Mouse (Mus musculus): ENCODE results near the gene Taok1.
"Not testable (repeated sequence)": the region's sequence is repeated elsewhere in the genome, so short reads cannot be mapped to it uniquely, and the experiment has no call there.

Gene Taok1

DNA sequence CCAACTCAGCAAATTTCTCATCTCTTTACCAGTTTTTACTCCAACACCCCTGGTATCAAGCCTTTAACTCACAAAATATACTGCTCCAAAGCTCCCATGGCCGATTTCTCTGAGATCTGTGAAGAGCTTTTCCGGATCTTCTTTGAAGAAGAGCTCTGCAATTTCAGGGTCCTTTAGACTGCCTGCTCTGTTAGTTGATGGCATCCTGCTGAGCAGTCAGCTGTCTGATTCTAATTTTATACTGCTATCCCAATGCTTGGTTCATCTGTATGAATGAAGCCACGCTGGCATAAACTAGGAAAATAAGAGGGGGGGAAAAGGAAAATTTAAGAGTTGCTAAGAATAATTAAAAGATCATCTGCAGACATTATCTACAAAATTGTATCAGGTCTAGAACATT, 22.4 kb downstream of the Taok1 start:
- no peak for DNase-seq (ENCODE audit: low read depth in 2 of 2, low spot score in 2 of 2)

DNA sequence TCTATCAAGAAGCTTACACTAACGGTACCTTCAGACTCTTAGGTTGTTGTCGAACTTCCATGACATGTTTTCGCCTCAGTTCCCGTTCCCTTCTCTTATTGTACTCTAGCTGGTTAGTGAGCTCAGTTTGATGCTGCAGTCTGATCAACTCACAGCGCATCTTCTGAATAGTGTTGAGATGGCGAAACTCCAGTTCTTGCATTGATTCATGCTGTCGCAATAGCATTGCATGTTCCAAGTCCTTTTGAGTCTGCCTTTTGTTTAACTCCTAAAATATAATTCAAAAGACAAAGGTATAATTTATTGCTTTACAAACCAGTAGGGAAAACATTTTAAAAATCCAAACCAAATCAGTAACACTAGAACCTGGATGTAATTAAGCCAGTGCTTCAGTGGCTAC, 62.4 kb downstream of the Taok1 start:
- DNase-seq (ENCODE audit: low read depth in 2 of 2, low spot score in 2 of 2): no peak

DNA sequence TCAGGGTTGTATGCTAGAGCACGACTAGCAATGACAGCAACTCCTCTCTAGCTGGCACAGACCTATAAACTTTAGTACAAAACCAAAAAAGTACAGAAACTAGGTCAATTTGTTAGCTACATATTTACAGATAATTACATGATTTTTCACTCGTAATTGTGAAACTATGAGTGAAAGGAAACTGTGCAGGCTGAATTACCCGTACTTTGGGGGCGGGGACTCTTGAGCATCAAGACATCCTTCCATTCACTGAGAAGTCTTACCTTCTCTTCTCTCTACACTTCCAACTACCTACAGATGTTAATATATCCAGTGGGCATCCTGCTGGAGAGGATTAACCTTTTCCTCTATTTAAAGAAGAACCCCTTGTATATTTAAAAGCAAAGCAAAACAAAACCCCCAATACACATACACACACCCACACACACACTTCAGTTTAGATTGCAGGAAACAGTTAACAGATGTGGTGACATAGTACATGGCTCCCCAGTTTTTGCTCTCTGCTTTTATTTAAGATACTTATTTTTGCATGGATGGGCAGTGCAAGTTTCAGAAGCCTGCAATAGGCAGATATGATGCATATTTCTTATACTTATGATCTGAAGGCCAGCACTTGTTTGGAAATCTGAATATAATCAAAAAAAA, 75.3 kb downstream of the Taok1 start:
- no peak for DNase-seq (ENCODE audit: low read depth in 2 of 2, low spot score in 2 of 2)

DNA sequence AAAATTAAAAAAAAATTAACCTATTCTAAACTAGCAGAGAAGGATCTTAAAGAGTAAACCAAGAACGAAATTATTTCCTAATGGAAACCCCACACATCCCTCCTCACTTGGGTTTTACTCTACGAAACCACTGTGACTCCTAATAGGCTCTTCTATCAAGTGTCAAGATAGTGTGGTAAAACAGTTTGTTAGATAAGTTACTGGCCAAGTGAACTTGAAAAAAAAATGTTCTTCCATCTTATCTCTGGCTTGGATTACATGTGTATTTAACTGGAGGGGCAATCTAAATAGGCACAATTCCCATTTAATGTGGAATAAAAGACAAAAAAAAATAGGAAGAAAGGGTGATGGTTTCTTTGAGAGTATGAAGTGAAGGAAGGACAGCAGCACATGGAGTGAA, 76.8 kb downstream of the Taok1 start:
- DNase-seq (ENCODE audit: low read depth in 2 of 2, low spot score in 2 of 2): no peak

DNA sequence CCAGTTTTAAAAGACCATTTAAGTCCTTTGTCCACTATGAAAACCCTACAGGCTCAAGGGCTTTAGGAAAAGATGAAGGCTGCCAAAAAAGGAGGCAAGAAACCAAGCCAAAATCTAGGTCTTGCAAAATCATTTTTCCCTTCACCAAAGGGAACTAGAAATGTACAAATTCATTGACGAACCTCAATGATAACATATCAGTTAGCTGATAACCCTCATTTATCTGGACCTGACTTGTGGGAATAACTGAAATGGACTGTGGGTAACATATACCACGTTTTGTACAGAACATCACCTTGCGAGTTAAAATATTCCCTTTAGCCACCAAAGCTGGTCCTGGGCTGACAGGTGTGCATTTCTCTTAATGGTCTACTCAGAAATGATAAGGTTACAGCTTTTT, 78.0 kb downstream of the Taok1 start:
- no peak for DNase-seq (ENCODE audit: low read depth in 2 of 2, low spot score in 2 of 2)

DNA sequence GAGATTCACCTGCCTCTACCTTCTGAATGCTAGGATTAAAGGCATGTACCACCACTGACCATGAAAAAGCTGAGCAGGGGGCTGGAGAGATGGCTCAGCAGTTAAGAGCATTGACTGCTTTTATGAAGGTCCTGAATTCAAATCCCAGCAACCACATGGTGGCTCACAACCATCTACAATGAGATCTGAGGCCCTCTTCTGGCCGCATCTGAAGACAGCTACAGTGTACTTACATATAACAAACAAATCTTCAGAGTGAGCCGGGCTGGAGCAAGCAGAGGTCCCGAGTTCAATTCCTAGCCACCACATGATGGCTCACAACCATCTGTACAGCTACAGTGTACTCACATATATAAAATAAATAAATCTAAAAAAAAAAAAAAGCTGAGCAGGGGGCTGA, 79.2 kb downstream of the Taok1 start:
- not testable (repeated sequence) for DNase-seq (ENCODE audit: low read depth in 2 of 2, low spot score in 2 of 2)

DNA sequence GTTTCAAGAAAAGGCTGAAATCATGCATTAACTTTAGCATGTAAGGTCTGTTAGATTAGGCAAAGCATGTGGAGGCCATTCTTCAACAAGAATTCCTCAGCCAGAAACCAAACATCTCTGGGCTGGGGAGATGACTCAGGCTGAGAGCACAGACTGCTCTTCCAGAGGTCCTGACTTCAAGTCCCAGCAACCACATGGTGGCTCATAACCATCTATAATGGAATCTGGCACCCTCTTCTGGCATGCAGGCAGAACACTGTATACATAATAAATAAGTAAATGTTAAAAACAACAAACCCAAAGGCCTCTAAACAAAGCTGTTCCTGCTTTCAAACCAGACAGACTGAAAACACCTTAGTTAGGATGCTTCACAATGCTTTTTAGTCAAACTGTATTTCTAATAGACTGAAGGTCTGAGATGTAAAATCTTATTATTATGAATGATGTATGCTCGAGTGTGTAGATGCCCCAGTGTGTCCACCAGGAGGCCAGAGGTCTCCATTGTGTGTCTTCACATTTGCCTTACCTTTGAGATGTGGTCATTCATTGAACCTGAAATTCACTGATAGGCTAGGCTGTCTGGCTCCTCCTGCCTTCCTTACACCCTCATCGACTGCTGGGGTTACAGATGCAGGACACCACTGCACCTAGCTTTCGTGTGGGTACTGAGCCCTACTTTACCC, 81.7 kb downstream of the Taok1 start:
- no peak for DNase-seq (ENCODE audit: low read depth in 2 of 2, low spot score in 2 of 2)

DNA sequence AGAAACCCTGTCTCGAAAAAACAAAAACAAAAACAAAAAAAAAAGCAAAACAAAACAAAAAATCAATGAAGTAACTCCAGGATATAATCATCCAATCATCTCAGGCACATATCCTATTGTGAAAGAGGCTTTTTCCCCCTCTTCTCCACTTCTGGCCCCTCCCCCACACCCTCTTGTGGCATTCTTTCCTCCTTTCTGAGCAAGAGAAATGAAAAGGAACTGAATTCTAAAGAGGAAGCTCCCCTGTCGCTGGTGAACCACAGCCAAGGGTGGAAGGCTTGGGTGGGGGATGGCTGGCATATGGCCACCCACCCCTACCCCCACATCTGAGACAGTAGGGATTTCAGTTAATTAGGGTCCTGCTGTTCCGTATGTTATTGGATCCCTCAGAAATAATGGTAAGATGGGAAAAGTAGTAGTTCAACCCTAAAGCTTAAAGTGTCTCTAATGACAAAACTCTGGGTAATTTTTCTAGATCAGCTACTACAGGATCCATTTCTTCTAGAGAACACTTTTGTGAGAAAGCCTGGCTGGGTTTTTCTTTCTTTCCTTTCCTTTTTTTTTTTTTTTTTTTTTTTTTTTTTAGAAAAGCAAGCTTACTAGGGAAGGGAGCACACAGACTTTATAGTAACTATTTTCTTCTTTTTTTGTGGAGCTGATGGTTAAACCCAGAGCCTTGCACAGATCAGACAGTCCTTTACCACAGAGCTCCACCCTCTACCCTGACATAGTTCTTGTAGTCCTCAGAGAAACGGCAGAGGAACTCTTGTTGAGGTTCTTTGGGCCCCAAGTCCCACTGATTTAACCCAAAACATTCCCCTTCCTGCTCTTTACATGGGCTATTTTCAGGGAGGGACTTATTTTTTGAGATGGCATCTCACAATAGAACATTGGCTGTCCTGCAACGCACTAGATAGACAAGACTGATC, 86.8 kb downstream of the Taok1 start:
- DNase-seq (ENCODE audit: low read depth in 2 of 2, low spot score in 2 of 2): no peak

DNA sequence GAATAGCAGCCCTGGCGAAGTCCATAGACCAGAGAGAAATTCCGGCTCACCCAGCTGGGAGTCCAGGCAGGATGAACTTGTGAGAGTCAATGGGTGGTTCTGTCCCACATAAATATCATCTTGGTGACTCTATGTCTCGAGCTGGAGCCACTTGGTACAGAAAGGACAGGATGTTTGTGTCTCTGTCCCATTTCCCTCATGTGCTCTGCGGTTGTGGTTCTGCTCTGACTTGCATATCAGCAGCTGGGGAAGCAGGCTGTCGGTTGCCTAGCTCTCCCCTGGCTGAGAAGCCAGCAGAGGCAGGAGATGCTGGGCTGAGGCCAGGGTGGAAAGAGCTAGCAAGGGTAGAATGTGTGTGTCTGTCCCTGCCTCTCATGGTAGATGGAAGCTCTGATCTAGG, 88.6 kb downstream of the Taok1 start, which contains the start of gene Gm10392:
Gene Gm10392, minus strand, starts transcription at position 156 of the 400 bp plus-strand sequence.
- peak; percentile 74 to 83 for DNase-seq (ENCODE audit: low read depth in 2 of 2, low spot score in 2 of 2)

DNA sequence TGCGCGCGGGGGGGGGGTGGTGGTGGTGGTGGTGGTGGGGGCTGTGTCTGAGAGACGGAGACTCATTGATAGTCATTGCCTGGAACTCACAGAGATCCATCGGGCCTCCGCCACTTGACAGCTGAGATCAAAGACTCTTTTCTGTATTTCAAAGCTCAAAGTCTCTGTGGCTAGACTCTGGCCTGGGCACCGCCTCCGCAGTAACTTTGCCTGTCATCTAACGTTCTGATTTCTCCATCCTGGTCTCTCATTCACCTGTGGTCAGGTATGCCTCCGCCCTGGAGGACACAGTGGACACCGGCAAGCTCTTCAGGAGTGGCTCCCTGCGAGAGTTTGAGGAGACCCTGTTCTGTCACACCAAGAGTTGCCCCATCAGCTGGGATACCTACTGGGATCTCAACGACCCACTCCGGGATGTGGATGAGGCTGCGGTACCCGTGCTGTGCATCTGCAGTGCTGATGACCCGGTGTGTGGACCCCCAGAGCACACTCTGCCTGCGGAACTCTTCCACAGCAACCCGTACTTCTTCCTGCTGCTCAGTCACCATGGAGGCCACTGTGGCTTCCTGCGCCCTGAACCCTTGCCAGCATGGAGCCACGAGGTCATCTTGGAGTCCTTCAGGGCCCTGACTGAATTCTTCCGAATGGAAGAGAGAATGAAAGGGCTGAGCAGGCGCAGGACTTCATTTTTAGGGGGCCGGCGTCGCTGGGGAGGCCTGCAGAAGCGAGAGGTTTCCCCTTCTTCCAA, 89.4 kb downstream of the Taok1 start:
- peak in 1 of 2 experiments; percentile 28 for DNase-seq (ENCODE audit: low read depth in 2 of 2, low spot score in 2 of 2)

DNA sequence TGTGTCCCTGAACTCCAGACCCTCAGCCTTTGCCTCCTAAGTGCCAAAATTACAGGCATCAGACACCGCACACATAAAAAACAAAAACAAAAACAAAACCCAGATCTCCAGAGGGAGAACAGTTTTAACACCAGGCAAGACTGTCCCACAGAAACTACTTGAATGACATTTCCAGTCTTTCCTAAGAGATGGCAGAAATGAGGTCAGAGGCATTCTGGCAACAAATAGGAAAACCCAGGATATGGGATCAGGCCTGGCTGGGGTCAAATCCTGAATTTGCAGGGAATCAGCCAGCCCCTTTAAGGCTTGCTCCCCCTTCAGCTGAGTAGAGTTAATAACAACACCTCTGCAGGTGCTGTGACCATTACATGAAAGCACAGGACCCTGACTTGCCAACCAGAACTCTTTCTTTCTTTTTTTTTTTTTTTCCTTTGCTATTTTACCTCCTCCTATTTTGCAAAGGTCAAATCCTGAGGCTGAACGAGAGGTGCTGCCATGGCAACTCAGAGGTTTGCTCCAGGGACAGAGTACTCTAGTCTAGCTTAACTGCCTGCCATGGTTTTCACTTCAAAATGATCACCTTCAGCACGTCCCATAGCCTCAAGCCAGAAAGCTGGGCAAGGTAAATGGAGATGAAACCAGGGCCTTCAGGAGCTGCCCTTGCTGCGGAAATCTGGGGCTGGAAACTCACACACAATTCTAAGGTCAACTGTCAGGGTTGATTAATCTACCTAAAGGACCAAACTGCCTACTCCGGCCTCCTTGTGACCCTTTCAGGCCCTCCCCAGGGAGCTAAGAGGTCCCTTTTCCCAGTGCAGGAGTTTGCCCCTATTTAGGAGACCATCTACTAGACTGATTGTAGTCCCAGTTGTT, 90.8 kb downstream of the Taok1 start:
- no peak for DNase-seq (ENCODE audit: low read depth in 2 of 2, low spot score in 2 of 2)

DNA sequence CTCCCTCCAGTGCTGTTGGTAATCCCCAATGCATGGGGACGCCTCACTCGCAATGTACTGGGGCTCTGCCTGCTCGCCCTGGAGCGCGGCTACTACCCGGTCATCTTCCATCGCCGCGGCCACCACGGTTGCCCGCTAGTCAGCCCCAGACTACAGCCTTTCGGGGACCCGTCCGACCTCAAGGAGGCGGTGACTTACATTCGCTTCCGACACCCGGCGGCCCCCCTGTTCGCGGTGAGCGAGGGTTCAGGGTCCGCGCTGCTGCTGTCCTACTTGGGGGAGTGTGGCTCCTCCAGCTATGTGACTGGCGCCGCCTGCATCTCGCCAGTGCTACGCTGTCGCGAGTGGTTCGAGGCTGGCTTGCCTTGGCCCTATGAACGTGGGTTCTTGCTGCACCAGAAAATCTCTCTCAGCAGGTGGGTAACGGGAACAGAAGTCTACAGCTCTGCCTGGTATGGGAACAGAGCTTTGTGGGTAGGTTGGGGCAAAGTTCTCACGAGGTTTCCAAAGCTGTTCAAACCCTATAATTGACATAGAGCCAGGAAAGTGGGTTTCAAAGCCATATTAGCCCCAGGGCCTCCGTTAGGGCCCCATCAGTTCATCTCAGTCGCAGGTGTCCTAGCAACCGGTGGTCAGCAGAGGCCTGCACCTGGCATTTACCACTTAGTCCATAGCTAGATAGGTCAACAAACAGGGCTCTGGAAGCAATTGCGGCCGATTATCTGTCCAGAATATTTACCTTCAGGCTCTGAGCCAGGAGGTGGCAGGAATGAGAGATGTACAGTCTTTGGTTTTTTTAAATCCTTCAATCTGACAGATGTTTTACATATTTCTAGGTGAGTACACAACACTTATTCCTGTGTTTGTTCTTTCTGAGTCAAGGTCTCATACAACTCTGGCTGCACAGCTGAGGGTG, 91.7 kb downstream of the Taok1 start, which contains the start of gene Trp53i13:
Gene Trp53i13, minus strand, starts transcription at position 344 of the 916 bp plus-strand sequence.
- no peak for DNase-seq (ENCODE audit: low read depth in 2 of 2, low spot score in 2 of 2)

DNA sequence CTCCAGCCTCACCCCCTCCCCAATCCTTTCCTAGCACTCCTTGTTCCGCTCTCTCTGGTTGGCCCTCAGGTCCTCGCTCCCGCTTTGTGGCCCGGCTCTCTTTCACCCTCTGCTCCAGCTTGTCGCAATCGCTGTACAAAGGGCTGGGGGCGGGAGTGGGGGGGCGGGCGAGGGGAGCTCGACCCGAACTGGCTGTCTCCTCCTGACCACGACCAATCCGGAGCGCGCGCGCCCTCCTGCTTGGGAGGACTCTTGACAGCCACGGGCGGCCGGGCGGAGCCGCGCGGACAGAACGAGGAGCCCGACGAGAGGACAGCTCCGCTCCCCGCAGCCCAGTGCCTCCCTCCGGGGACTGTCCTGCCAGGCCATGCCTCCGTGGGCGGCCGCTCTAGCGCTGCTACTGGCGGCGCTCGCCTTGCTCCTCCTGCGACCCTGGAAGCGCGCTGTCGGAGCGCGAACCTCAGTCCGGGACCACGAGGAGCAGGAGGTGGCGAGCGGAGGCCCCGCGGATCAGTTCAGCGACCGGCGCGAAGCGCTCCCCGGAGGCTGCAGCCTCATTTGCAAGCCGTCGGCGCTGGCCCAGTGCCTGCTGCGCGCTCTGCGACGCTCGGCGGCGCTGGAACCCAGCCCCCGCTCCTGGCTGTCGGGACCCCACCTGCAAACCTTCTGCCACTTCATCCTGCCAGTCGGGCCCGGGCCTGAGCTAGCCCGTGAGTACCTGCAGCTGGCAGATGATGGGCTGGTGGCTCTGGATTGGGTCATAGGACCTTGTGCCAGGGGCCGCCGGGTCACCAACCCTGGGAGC, 92.6 kb downstream of the Taok1 start, which contains the start of gene Abhd15:
Gene Abhd15, plus strand, starts transcription at position 290 of the 805 bp plus-strand sequence.
- DNase-seq (ENCODE audit: low read depth in 2 of 2, low spot score in 2 of 2): peak; percentile 45 to 48

DNA sequence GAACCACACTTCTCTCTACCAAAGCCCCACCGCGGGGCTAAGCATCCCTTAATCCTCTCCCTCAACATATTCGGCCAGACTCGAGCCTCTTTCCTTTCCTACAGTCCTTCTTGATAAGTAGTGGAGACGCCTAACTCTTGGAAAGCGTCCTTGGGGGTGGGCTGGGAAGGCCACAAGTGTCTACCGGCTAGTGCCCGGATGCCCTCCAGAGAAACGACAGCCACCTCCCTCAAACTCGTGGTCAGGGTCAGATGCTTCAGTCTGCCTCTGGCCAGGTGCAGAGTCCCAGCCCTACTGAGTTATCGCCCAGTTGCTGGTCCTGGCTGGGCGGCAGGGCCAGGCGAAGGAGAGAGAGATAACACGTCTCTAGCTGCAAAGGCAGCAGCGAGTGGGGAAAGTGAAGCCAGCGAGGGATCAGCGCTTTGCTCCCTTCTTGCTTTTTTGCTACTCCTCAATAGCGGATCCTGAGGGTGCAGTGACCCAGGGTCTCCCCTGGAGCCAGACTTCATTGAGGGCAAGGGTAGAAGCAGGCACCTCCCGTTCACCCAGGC, 93.3 kb downstream of the Taok1 start:
- DNase-seq (ENCODE audit: low read depth in 2 of 2, low spot score in 2 of 2): peak in 1 of 2 experiments; percentile 17

DNA sequence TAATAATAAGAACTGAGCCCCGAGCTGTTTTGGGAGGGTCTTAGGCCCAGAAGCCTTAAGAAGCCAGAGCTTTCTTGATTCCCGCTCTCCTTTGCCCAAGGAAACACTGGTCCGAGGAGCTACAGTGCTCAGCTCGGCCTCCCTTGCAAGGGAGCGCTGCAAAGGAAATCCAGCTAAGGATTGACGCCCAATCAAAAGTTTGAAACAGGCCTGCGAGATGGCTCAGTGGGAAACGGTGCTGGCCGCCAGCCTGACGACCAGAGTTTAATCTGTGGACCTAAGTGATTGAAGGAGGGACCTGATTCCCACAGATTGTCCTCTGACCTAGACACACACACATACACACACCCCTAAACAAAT, 93.8 kb downstream of the Taok1 start:
- no peak for DNase-seq (ENCODE audit: low read depth in 2 of 2, low spot score in 2 of 2)

DNA sequence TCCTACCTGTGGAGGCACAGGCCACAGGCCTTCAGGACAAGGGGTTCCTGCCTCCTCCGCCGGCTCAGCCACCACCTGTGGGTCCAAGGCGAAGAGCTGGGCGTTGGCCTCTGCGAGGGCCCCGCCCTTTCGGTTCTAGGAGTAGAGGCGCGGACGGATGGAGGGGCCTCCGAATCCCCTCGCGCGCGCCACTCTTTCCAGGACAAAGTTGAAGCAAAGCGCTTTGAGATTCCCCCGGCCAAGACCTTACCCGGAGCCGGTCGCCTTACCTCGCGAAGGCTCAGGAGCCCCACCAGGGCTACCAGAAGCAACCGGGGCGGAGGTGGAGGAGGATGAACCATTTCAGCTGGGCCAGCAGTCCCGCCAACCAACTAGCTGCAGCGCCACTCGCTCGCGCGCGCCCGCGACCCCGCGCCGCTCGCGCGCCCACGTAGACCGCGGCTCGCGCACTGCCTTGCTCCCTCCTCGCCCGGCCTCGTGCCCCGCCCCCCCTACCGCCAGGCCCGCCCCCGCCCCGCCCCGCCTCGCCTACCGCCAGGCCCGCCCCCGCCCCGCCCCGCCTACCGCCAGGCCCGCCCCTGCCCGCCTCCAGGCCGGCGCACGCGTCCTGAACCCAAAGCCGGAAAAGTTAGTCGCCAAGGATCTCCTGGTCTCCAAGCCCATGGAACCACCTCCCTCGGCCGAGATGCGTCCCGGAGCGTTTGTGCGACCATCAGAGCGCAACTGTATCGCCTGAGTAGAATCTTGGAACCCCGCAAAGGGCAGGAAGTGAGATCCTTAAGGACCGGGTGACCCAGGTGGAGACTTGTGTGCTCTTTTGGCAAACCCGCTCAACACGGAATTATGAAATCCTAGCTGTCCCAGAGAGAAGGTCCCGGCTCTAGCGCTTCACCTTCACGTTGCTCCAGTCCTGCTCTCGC, 94.5 kb downstream of the Taok1 start:
- DNase-seq (ENCODE audit: low read depth in 2 of 2, low spot score in 2 of 2): peak; percentile 78 to 84

DNA sequence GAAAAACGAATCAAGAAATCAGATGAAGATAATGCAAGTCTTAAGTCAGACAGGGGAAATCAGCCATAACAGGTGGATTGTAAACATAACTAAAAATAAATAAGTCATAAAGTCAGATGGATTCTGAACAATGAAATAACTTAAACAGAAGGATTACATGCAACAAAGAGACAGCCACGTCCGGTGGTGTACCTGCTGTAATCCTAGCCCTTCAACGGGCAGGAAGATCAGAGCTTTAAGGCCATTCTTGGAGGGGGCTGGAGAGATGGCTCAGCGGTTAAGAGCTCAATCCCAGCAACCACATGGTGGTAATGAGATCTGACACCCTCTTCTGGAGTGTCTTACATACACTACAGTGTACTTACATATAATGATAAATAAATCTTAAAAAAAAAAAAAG, 96.3 kb downstream of the Taok1 start:
- DNase-seq (ENCODE audit: low read depth in 2 of 2, low spot score in 2 of 2): no peak
